Mouse (Mus musculus) heart, adult 9 months (tissue): ENCODE results near the gene Gm14819.
"Not testable (repeated sequence)": the region's sequence is repeated elsewhere in the genome, so short reads cannot be mapped to it uniquely, and the experiment has no call there.

Experiments used
- DNase-seq, 2 experiments: peaks; one replicate each; pipeline ENCODE4 v3.0.0; 2022; ENCODE audit warnings: low spot score in 2 of 2

Gene Gm14819

GRCm38 (mm10) chrX:35403883-35404282 is at the start of gene Gm14819:
Gm14819 (plus strand) TSS chrX:35404183.
- DNase-seq = not testable (repeated sequence)
